Mouse (Mus musculus): ENCODE measurements around the gene Tnfsfm13.

- TF ChIP-seq POLR2A (IDR thresholded peaks at IDR 0.05; ENCODE audit: insufficient read length, low read depth), result no peak
- TF ChIP-seq POLR2AphosphoS2 (IDR thresholded peaks at IDR 0.05; ENCODE audit: insufficient read length, low read depth), result no peak
- TF ChIP-seq MAX (IDR thresholded peaks at IDR 0.05; ENCODE audit: low read depth), result no peak
- TF ChIP-seq CEBPB (IDR thresholded peaks at IDR 0.05; ENCODE audit: insufficient read depth, poor library complexity, severe bottlenecking), result no peak
- no peak for TF ChIP-seq USF1 (IDR thresholded peaks at IDR 0.05; ENCODE audit: low read depth)
- TF ChIP-seq TCF3 (IDR thresholded peaks at IDR 0.05; ENCODE audit: insufficient read length, low read depth), result no peak
- no peak for TF ChIP-seq TCF12 (IDR thresholded peaks at IDR 0.05; ENCODE audit: insufficient read depth, poor library complexity, severe bottlenecking)
- no peak for TF ChIP-seq MYOD1 (IDR thresholded peaks at IDR 0.05; ENCODE audit: control insufficient read depth in 1 of 3, insufficient read length in 2 of 3, low read depth in 2 of 3)
- TF ChIP-seq E2F4 (IDR thresholded peaks at IDR 0.05; ENCODE audit: insufficient read depth), result no peak
Observed at GRCm38 (mm10) chr11:69683576-69683975, 12.3 kb downstream of the Tnfsfm13 start.
